Mouse (Mus musculus) megakaryocyte-erythroid progenitor cell, adult 5-6 weeks (primary cell): ENCODE measurements around the gene Cyp2w1. TPM values are rescaled to one million over a fixed set of nuclear protein-coding genes. Genes with fewer than 3 reads are reported as not detected.
"Not testable (repeated sequence)": the region's sequence is repeated elsewhere in the genome, so short reads cannot be mapped to it uniquely, and the experiment has no call there.

Experiments
- ATAC-seq: replicated peaks from 2 replicates; pipeline ENCODE4 v1.8.0; 2016; ENCODE audit warnings: mild to moderate bottlenecking, inconsistent platforms; ENCODE audit not compliant: severe bottlenecking, poor library complexity, low FRiP score, low TSS enrichment
- total RNA-seq, 2 experiments: library from RNA; stranded (forward) in 1 of 2; stranded (reverse) in 1 of 2; fragments of 200-1000, 215-1000 nt in 1 of 2; fragments of >200 nt in 1 of 2; fragmentation: Nextera tagmentation in 1 of 2; gene quantifications; 2 replicates each; pipeline ENCODE4 v1.2.3; 2014 to 2017

Gene Cyp2w1
- total RNA-seq, 2 experiments from 2014 or later = not detected

DNA sequence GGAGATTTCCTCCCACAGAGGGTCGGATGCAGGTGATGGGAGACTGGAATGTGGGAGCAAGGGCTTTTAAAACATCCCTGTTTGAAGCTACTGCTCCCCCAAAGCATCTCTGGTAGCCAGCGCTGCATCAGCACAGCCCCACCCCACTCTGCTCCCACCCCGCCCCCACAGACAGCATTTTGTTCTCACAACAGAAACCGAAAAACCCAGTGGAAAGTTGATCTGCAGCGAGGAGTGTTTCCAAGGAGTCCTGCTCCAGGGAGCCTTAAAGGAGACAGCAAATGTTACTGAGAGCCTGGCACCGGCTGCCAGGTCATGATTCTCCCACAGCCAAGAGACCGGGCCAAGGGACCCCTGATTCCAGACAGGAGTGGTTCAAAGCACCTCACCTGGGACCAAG lies 21.7 kb upstream of the Cyp2w1 start:
- ATAC-seq = no peak

DNA sequence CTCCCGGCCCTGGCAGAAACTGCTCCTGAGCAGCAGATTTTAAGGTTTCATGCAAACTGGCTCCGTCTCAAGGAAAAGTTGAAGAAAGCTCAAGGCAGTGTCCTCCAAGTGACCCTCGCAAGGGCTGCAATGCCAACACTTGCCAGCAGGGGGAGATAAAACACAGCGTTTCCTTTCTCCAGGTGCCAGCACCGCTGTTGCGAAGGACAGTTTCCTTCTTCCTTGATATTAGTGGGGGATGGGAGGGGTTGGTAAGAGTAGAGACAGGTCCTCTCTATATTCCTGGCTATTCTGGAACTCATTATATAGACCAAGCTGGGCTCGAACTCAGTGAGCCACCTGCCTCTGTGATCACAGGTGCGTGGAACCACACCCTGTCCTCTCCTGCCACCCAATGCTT lies 20.7 kb upstream of the Cyp2w1 start:
- ATAC-seq = peak; percentile 51; the same call in 1 of the 2 replicates

DNA sequence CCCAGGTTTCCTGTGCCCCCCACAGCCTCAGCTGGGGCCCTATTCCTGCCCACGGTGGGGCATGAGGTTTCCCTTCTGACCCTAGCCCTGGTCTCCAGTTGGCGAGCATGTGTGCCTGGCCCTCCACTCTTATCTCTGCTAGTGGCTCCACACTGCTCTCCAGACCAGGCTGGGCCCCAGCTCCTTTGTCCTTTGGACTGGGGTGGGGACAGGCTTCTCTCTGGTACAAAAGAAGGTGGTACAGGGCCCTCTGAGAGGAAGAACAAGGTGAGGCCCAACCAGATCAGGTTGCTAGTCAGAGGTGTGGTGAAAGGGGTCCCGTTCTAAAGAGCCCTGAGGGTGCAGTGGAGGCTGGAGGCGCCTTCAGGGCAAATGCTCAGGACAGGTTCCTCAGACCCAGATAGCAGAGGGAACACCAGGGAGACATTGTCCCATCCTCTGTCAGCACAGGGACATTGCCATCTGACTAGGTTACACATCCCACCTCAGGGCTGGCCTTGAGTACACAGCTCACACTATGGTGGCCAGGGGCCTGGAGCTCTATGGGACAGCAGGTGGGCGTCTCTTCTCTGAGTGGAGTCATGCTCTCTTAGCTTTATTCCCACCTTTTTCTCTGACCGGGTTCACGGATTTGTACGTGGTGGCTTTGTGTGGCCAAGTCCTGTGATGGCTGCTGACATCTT lies 19.7 kb upstream of the Cyp2w1 start:
- ATAC-seq = 0 out of 2 replicates have a peak, but pooled peaks have one; percentile 6

DNA sequence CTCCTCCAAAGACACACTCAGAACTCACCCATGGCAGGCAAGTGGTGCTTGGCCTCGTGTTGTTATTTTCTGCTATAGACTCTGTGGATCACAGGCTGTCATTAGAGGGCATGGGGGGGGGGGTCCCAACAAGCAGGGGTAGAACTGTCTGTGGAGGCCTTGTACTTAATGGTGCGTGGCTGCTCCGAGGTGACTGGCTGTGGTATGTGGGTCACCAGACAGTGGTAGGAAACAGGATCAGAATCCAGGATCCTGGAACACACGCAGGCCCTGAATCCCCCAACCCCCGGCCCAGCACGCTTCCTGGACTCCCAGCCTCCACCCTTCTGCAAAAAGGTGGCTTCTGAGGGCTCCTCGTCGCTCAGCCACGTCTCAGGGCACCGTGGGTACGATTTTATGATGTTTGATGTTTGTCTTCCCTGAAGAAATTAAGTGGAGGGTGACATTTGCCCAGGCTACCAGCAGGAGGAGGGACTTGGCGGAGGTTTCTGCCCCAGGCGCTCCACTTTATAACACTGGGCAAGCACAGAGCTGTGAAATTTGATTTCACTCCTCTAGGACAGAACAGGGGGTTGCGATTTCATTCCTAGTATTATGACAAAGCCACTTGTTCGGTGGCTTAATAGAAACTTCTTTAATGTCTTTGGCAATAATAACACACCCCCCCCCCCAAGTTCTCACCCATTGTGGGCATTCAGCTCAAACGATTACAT lies 19.0 kb upstream of the Cyp2w1 start:
- no peak for ATAC-seq

DNA sequence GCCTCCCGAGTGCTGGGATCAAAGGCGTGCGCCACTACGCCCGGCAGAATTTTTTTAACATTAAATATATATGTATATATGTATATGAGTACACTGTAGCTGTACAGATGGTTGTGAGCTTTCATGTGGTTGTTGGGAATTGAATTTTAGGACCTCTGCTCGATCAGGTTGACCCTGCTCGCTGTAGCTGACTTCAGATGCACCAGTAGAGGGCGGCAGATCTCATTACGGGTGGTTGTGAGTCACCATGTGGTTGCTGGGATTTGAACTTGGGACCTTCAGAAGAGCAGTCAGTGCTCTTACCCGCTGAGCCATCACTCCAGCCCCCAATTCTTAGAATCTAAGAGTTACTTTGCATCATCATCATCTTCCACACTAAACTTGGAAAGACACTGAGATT lies 18.0 kb upstream of the Cyp2w1 start:
- not testable (repeated sequence) for ATAC-seq

DNA sequence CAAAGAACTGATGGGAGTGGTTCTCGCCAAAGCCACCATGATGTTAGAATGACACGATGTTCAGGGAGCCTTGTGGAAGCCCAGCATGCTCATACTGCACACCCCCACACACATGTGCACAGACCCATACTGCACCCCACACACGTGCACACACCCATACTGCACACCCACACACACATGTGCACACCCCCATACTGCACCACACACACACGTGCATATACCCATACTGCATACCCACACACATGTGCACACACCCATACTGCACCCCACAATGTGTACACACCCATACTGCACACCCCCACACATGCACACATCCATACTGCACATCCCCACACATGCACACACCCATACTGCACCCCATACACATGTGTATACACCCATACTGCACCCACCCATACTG lies 16.8 kb upstream of the Cyp2w1 start:
- no peak for ATAC-seq

DNA sequence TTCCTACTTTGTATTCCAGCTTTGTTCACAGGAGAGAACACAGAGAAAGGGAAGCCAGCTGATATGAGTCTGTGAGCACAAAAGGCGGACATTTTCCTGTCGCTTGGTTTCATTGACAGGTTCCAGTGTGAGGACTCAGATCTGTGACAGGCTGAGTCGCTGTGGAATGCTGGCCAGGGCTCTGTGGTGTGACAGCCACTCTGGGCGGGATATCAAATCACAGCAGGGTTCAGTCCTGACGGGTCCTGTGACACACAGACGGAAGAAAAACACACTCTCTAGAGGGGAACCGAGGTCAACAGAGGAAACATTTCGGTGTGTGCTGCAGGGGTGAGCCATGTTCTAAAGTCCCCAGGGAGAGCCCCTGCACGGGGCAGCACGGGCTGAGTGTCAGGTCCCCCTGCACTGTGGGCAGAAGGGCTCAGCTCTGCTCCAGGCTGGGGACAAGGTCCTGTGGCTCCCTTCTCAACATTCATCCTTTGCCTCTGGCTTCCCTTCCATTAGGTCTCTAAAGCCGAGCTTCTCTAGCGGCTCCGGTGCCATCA lies 14.5 kb upstream of the Cyp2w1 start:
- no peak for ATAC-seq

DNA sequence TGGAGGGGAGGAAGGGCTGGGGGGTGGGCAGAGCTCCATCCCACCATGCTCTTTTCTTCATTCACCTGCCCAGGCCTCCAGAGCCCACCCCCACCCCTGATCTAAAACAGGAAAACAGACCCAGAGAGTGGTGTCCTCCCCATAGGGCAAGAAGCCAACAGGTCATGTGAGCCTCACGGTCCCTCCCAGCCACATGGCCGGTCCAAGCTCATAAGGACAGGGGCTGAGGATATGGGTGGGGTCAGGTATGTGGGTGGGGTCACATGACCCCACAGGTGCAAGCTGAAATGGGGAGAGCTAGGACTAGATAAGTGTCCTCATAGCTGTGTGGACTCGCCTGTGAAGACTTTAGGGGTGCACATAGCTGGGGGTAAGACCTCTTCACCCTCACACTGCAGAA lies 14.0 kb upstream of the Cyp2w1 start:
- no peak for ATAC-seq

DNA sequence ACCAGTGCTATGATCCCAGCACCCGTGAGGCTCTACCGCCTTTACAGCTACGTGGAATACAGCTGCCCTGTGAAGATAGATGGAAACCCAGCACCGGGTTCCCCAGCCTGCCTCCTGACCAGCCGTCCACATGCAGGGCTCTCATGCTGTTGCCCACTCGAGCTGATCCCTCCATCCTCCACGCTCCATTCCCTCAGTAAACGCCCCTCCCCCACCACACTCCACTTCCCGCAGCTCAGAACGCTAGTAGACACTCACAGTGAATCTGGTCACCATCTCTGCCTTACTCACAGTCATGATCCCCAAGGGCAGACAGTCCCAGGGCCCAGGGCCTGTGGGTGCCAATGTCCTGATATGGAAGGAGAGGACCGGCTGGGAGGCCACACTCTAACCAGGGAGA lies 13.5 kb upstream of the Cyp2w1 start:
- no peak for ATAC-seq

DNA sequence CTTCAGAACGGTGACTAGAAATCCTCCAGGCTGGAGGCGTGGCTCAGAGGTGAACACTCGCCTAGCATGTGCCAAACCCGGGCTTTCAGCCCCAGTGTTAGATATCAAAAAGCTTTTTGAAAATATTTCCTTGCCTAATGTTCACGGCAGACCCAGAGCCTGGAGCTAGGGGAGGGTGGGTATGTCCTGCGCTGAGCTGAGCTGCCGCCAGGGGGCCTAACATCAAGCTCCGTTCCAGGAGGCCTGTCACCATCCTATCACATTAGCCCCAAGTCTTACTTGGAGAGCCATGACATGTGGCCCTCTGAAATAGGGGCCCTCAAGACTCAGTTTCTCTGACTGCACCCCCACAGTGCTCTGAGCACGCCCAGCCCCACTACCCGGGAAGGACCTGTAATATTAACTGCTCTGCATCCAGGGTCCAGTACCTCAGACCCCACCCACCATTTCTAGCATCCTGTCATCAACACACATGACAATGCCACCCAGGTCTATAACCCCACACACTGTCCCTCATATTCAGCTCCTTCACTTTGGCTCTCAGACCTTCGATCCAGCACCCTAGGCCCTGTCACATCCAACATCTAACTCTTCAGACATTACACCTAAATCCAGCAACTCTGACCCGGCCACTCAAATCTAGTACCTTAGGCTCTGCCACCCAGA lies 8.3 kb upstream of the Cyp2w1 start:
- peak; percentile 84 for ATAC-seq

DNA sequence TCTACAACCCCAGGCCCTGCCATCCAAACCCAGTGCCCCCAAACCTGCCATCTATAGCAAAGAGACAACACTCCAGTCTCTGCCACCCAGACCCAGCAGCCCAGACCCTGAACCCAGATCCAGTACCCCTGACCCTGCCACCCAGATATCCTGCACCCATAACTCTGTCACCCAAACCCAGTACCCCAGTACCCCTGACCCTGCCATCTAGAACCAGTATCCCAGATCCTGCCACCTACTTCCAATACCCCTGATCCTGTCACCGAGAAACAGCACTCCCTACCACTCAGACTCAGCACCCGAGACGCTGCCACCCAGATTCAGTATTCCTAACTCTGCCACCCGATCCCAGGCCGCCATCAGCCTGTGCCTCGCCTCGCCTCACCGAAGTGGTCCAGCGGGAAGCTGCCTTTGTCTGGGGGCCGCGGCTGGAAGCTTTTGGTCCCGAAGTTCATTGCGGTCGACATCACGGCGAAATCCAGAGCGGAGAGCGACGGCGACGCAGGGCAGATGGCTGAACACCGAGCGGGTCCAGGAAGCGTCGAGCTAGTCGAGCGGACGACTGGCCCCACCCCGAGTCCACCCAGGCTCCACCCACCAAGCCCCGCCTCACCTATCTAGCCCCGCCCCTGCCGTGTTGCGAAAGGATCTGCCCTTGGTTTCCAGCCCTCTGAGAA lies 7.6 kb upstream of the Cyp2w1 start:
- peak; percentile 88 for ATAC-seq

DNA sequence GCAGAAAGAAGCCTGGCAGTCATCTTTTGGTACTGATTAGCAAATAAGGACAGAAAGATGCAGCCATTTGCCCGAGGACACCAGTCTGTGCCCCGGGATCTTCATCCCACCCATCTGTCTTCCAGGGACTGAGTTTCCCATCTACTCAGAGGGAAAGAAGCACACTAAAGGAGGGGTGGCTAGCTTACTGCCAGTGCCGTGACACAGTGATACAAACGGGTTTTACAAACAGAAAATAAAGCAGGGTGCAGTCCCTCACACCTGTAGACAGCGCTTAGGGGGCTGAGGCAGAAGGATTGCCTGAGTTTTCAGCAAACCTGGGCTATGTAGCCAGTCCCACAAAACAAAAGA lies 7.1 kb upstream of the Cyp2w1 start:
- peak; percentile 22; the same call in 1 of the 2 replicates for ATAC-seq

DNA sequence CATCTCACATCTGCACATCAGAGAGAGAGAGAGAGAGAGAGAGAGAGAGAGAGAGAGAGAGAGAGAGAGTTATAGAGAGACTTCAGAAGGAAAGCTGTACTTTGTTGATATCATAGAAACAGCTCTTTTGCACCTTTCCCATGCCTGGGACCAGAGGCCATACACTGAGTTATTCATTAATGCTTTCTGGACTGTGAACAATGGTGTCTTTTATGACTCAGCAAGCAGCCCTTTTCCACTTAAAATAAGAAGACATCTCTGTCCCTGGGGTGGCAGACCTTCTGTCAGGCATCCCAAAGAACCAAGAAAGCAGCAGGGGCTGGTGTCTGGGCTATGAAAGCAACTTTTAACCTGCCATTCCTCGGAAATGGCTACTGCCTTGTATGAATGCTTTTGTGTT lies 5.2 kb upstream of the Cyp2w1 start:
- ATAC-seq = no peak

DNA sequence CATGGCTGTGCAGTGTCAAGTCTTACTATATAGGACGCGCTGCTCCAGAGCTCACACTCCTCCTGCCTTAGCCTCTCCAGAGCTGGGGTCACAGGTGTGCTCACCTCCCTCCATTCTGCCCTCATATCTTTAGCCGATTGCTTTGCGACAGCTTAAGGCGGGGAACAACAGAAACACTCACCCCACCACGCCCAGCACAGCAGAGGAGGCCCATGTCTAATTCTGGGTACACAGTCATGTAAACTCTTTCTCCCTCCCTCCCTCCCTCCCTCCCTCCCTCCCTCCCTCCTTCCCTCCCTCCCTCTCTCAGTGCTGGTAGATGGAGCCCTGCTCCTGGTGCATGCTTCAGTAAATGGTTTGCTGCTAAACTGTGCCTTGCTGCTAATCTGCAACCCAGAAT lies 2.7 kb upstream of the Cyp2w1 start:
- ATAC-seq = no peak

DNA sequence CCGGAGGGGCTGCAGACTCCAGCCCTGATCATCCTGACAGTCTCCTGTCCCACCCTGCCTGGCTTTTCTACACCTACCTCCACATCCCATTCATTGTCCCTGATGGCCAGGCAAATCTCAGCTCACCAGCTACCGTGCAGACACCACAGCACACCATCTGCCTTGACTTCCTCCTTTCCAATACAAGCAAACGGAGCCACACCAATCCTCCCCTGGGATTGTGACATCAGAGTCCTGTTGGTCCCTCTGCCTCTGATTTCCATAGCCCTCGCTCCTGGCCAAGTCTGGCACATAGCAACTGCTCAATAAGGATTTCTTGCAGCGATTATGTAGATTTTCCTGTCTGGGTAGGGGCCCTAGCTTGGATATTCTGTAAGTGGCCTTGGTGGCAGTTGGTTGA lies 1.3 kb upstream of the Cyp2w1 start, which contains the start of gene Cox19:
Gene Cox19, minus strand, starts transcription at position 285 of the 400 bp plus-strand sequence.
- no peak for ATAC-seq

DNA sequence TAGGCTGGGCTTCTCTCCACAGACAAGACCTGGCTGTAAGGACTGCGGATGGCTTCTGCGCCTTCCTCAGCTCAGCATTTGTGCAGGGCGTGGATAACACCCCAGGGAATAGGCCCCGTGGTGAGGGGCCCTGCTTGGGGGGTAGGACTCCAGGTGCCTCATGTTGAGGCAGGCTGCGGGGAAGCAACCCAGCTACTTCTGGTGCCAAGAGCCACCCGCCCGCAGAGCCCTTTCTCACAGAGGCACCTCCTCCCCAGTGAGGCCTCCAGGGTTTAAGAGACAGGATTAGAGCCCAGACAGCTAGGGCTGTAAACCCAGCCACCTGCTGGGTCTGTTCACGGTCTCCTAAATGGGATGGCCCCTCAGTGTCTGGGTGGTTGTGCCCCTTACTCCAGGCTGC lies 789 bp upstream of the Cyp2w1 start:
- ATAC-seq = no peak

DNA sequence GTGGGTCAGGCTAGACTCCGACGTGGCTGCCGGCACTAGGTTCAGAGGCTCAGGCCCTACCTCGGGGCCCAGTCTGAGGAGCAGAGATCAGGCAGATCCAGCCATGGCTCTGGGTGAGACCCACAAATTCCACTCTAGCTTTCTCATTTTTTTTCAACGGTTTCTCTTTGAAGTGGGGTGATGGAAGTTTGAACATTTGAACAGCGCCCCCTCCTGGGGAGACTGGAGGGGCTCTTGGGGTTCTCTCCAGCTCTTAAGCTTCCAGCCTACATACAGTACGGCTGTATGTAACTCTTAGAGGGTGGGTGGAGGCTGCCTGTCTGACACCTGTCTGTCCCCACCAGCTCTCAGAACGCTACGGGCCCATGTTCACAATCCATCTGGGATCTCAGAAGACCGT lies 1.1 kb downstream of the Cyp2w1 start:
- ATAC-seq = peak; percentile 49; the same call in 1 of the 2 replicates

DNA sequence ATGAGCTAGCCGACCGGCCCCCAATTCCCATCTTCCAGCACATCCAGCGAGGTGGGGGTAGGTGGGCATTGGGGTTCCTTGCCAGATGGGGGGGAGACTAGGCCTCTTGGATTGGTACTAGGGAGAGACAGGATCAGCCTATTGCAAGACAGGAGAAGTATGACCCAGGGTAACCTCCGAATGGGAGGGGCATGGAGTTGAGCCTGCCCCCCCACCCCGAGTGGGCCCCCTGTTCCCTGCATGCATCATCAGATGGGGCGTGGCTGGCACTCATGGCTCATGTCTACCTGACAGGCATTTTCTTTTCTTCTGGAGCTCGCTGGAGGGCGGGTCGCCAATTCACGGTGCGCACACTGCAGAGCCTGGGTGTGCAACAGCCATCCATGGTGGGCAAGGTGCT lies 1.5 kb downstream of the Cyp2w1 start:
- ATAC-seq = no peak

DNA sequence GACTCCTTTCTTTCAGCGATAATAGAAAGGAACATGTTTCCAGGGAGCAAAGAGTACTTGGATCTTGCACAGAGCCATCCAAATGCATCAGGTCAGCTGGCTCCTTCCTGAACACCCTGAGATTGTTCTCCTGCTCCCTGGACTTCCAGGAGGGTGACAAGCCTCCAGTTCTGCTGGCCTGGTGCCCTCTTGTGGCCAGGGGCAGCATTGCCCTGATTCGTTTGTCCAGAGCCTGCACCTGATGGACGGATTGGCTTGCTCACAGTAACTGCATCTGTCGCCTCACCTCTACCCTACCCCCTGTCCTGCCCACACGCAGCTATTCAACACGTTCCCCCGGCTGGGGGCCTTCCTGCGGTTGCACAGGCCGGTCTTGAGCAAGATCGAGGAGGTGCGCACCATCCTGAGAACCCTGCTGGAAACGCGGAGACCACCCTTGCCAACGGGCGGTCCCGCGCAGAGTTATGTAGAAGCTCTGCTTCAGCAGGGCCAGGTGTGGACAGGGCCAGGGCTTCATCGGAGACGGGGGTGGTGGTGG lies 2.9 kb downstream of the Cyp2w1 start:
- peak; percentile 53; the same call in 1 of the 2 replicates for ATAC-seq

DNA sequence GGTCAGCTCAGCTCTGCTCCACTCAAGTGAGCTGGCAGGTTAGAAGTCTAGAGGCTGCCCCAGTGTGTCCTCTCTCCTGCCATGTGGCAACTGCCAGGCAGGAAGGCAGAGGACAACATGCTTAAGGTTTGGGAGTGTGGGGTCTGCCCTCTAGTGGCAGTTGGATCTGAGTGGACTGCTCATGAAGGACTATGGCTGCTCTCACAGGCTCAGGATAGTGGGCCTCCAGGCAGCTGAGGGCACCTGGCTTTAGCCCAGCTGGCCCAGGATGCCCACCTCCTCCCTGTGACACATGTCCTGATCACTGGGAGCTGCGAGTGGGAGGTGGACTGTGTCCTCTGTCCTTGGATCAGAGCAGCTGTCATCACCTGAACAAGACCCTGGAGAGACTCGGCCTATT lies 6.2 kb downstream of the Cyp2w1 start:
- ATAC-seq = peak; percentile 62
